In genomic region chr17:30363365-30363764, GRCm38 (mm10) we compare ENCODE assay signal across 26 mouse cellular contexts.
DNase-seq lines count a peak whose midpoint lies in the region; ATAC-seq lines count a peak whose summit lies in the region.
"Had no signal": no experiment of that assay in that cellular context is flagged by ENCODE, and none has a peak within 500 bp of the region (broad histone marks: within the 10 kb centered on the region; RNA-seq: fewer than 3 reads in every experiment).

No protein-coding gene starts in this region.

- H3K27ac ChIP-seq in stomach, embryonic 15.5 days, result no peak overlapping the region
- H3K27ac ChIP-seq: embryonic facial prominence, embryonic 12.5 days; hindbrain, embryonic 15.5 days; neural tube, embryonic 12.5 days had no signal

- WGBS in stomach, embryonic 15.5 days, result 45% methylated on average over 5 of the region's 5 CpGs

- H3K4me3 ChIP-seq in stomach, embryonic 15.5 days (replicated peaks), result no peak overlapping the region
- H3K4me3 ChIP-seq: embryonic facial prominence, embryonic 12.5 days; heart, embryonic 12.5 days; hindbrain, embryonic 15.5 days; neural tube, embryonic 12.5 days had no signal

- peak; percentile 73 for ATAC-seq in activated CD4-positive, CD25-positive, alpha-beta regulatory T cell, adult 4 months
- peak; percentile 43; the same call in 1 of the 2 replicates for ATAC-seq in stomach, embryonic 15.5 days (ENCODE audit: insufficient read depth, low FRiP score, low read depth)
- ATAC-seq: forebrain, embryonic 14.5 days; midbrain, embryonic 16.5 days had no signal

- H3K36me3 ChIP-seq in stomach, embryonic 15.5 days, result no peaks in the 10 kb centered on the region
- H3K36me3 ChIP-seq: embryonic facial prominence, embryonic 12.5 days; heart, embryonic 12.5 days; hindbrain, embryonic 15.5 days; neural tube, embryonic 12.5 days had no signal

- peak; percentile 59 for DNase-seq in heart, adult 11 months
- no peak for DNase-seq in heart, postnatal 10 days
- peak; percentile 48 for DNase-seq in lung, postnatal 25 days (ENCODE audit: low spot score)
- DNase-seq in lung, postnatal 10 days, result no peak
- no peak for DNase-seq in kidney, adult 11 months
- DNase-seq in cerebellum, postnatal 4 days (ENCODE audit: low spot score in 2 of 2), result no peak
- DNase-seq: adrenal gland, adult 2 months; cerebellum, adult 9-10 months; cerebellum, postnatal 36 days; embryo, embryonic 11 days; gastrocnemius, postnatal 14 days; kidney, adult 18-20 months; kidney, postnatal 36 days; right cerebral cortex, adult 18-20 months; spleen, adult 18-20 months; thymus, adult 2 months had no signal

- no peak overlapping the region for H3K4me2 ChIP-seq in stomach, embryonic 15.5 days
- H3K4me2 ChIP-seq: embryonic facial prominence, embryonic 12.5 days; heart, embryonic 12.5 days; hindbrain, embryonic 15.5 days; liver, embryonic 11.5 days; midbrain, embryonic 11.5 days; neural tube, embryonic 12.5 days had no signal

- no peaks in the 10 kb centered on the region for H3K27me3 ChIP-seq in stomach, embryonic 15.5 days (replicated peaks)
- H3K27me3 ChIP-seq: embryonic facial prominence, embryonic 12.5 days; heart, embryonic 12.5 days; hindbrain, embryonic 15.5 days; neural tube, embryonic 12.5 days had no signal

- no peak overlapping the region for H3K9ac ChIP-seq in stomach, embryonic 15.5 days
- H3K9ac ChIP-seq: embryonic facial prominence, embryonic 12.5 days; heart, embryonic 12.5 days; hindbrain, embryonic 15.5 days; neural tube, embryonic 12.5 days had no signal

- peaks cover 20% of the 10 kb centered on the region for H3K4me1 ChIP-seq in stomach, embryonic 15.5 days

- H3K9me3 ChIP-seq in stomach, embryonic 15.5 days, result no peaks in the 10 kb centered on the region
- H3K9me3 ChIP-seq: embryonic facial prominence, embryonic 12.5 days; heart, embryonic 12.5 days; hindbrain, embryonic 15.5 days; neural tube, embryonic 12.5 days had no signal

- intact Hi-C loops in heart, postnatal 10 days (cut with DNase I), result no loop called here

Comparison
In these comparisons a context has a peak if more than half of its experiments do, and no peak if none do; other contexts are left out.
1. DNase-seq: peak in heart, adult 11 months (single experiment) and lung, postnatal 25 days (single experiment); none in heart, postnatal 10 days (0 of 2), lung, postnatal 10 days (single experiment), kidney, adult 11 months (single experiment) and cerebellum, postnatal 4 days (0 of 2).